Mouse (Mus musculus): ENCODE measurements around the gene Cd164l2. TPM values are rescaled to one million over a fixed set of nuclear protein-coding genes. Genes with fewer than 3 reads are reported as not detected.
A peak's percentile ranks its signal among the peaks of the same experiment; 100 is the strongest.

Gene Cd164l2
- total RNA-seq, 1 experiment: 2.2 TPM

- H3K4me3 ChIP-seq (ENCODE audit: insufficient read depth in 1 of 2, low read depth in 1 of 2, low read length in 2 of 2, poor library complexity in 1 of 2, severe bottlenecking in 1 of 2): no peak overlapping the region
- no peak for TF ChIP-seq HCFC1 (IDR thresholded peaks at IDR 0.05; ENCODE audit: borderline replicate concordance, insufficient read depth, low read length)
- no peak for TF ChIP-seq CHD2 (IDR thresholded peaks at IDR 0.05; ENCODE audit: low read depth, low read length)
- TF ChIP-seq ZC3H11A (IDR thresholded peaks at IDR 0.05; ENCODE audit: borderline replicate concordance, low read depth, low read length): no peak
- TF ChIP-seq MAFK (IDR thresholded peaks at IDR 0.05; ENCODE audit: insufficient read depth, low read depth, low read length): no peak
- TF ChIP-seq ZNF384 (IDR thresholded peaks at IDR 0.05; ENCODE audit: low read depth, low read length): no peak
- H3K36me3 ChIP-seq (ENCODE audit: control insufficient read depth, insufficient read depth, low read length, poor library complexity, severe bottlenecking): no peaks in the 10 kb centered on the region
- H3K4me1 ChIP-seq (ENCODE audit: control insufficient read depth in 2 of 2, insufficient read depth in 2 of 2, low read length in 2 of 2, poor library complexity in 1 of 2): peaks cover 3 to 24% of the 10 kb centered on the region in 2 experiments; a peak in 3 of 4 replicates
- no peak for DNase-seq (ENCODE audit: low read depth, low spot score)
- in situ Hi-C loops (cut with MboI; ENCODE audit: low sequenced_read_pairs in 2 of 2, unreplicated experiment in 2 of 2): no loop called here
- no peak overlapping the region; the same call in 1 of the 2 replicates for H3K27ac ChIP-seq (ENCODE audit: insufficient read depth, low read depth, low read length, poor library complexity, severe bottlenecking)
- no peaks in the 10 kb centered on the region for H3K9me3 ChIP-seq (ENCODE audit: control insufficient read depth, insufficient read depth, low read depth, low read length)
- no peak overlapping the region for H3K9ac ChIP-seq (ENCODE audit: insufficient read depth, low read depth, low read length, poor library complexity, severe bottlenecking)
Measured at GRCm38 (mm10) chr4:133223875-133224274, 11.9 kb downstream of the Cd164l2 start.

- DNase-seq (ENCODE audit: low read depth, low spot score): no peak
Measured at GRCm38 (mm10) chr4:133226073-133226472, 14.1 kb downstream of the Cd164l2 start.

GRCm38 (mm10) chr4:133227636-133228035, 15.7 kb downstream of the Cd164l2 start:
- Histone ChIP-seq H3K27ac (ENCODE audit: insufficient read depth, low read depth, low read length, poor library complexity, severe bottlenecking) (no peak overlapping the region), H3K36me3 (ENCODE audit: control insufficient read depth, insufficient read depth, low read length, poor library complexity, severe bottlenecking) (no peaks in the 10 kb centered on the region), H3K9ac (ENCODE audit: insufficient read depth, low read depth, low read length, poor library complexity, severe bottlenecking) (no peak overlapping the region), H3K9me3 (ENCODE audit: control insufficient read depth, insufficient read depth, low read depth, low read length) (no peaks in the 10 kb centered on the region), H3K4me3 (ENCODE audit: insufficient read depth in 1 of 2, low read depth in 1 of 2, low read length in 2 of 2, poor library complexity in 1 of 2, severe bottlenecking in 1 of 2) (no peak overlapping the region), H3K4me1 (ENCODE audit: control insufficient read depth in 2 of 2, insufficient read depth in 2 of 2, low read length in 2 of 2, poor library complexity in 1 of 2) (peaks cover 3 to 27% of the 10 kb centered on the region in 2 experiments; a peak in 3 of 4 replicates)
- DNase-seq (ENCODE audit: low read depth, low spot score): no peak
- TF ChIP-seq CHD2 (IDR thresholded peaks at IDR 0.05; ENCODE audit: low read depth, low read length): no peak
- TF ChIP-seq ZNF384 (IDR thresholded peaks at IDR 0.05; ENCODE audit: low read depth, low read length): peak; percentile 64
- TF ChIP-seq HCFC1 (IDR thresholded peaks at IDR 0.05; ENCODE audit: borderline replicate concordance, insufficient read depth, low read length): no peak
- in situ Hi-C loops (cut with MboI; ENCODE audit: low sequenced_read_pairs in 2 of 2, unreplicated experiment in 2 of 2): no loop called here

More at GRCm38 (mm10) chr4:133226073-133226472, 14.1 kb downstream of the Cd164l2 start:
- in situ Hi-C loops (cut with MboI; ENCODE audit: low sequenced_read_pairs in 2 of 2, unreplicated experiment in 2 of 2): no loop called here
- Histone ChIP-seq H3K36me3 (ENCODE audit: control insufficient read depth, insufficient read depth, low read length, poor library complexity, severe bottlenecking) (no peaks in the 10 kb centered on the region), H3K9ac (ENCODE audit: insufficient read depth, low read depth, low read length, poor library complexity, severe bottlenecking) (no peak overlapping the region), H3K27ac (ENCODE audit: insufficient read depth, low read depth, low read length, poor library complexity, severe bottlenecking) (no peak overlapping the region), H3K9me3 (ENCODE audit: control insufficient read depth, insufficient read depth, low read depth, low read length) (no peaks in the 10 kb centered on the region), H3K4me3 (ENCODE audit: insufficient read depth in 1 of 2, low read depth in 1 of 2, low read length in 2 of 2, poor library complexity in 1 of 2, severe bottlenecking in 1 of 2) (peak overlapping the region in 1 of 2 experiments; percentile 27; a peak in 1 of 4 replicates), H3K4me1 (ENCODE audit: control insufficient read depth in 2 of 2, insufficient read depth in 2 of 2, low read length in 2 of 2, poor library complexity in 1 of 2) (peaks cover 3 to 28% of the 10 kb centered on the region in 2 experiments; a peak in 3 of 4 replicates)
- TF ChIP-seq CHD2 (IDR thresholded peaks at IDR 0.05; ENCODE audit: low read depth, low read length) (no peak), ZC3H11A (IDR thresholded peaks at IDR 0.05; ENCODE audit: borderline replicate concordance, low read depth, low read length) (no peak), ZNF384 (IDR thresholded peaks at IDR 0.05; ENCODE audit: low read depth, low read length) (no peak), HCFC1 (IDR thresholded peaks at IDR 0.05; ENCODE audit: borderline replicate concordance, insufficient read depth, low read length) (no peak), MAFK (IDR thresholded peaks at IDR 0.05; ENCODE audit: insufficient read depth, low read depth, low read length) (no peak)

- Histone ChIP-seq H3K9me3 (ENCODE audit: control insufficient read depth, insufficient read depth, low read depth, low read length) (no peaks in the 10 kb centered on the region), H3K9ac (ENCODE audit: insufficient read depth, low read depth, low read length, poor library complexity, severe bottlenecking) (no peak overlapping the region), H3K36me3 (ENCODE audit: control insufficient read depth, insufficient read depth, low read length, poor library complexity, severe bottlenecking) (no peaks in the 10 kb centered on the region), H3K4me3 (ENCODE audit: insufficient read depth in 1 of 2, low read depth in 1 of 2, low read length in 2 of 2, poor library complexity in 1 of 2, severe bottlenecking in 1 of 2) (no peak overlapping the region), H3K27ac (ENCODE audit: insufficient read depth, low read depth, low read length, poor library complexity, severe bottlenecking) (no peak overlapping the region), H3K4me1 (ENCODE audit: control insufficient read depth in 2 of 2, insufficient read depth in 2 of 2, low read length in 2 of 2, poor library complexity in 1 of 2) (peaks cover 0 to 15% of the 10 kb centered on the region in 2 experiments; a peak in 3 of 4 replicates)
- no peak for DNase-seq (ENCODE audit: low read depth, low spot score)
- in situ Hi-C loops (cut with MboI; ENCODE audit: low sequenced_read_pairs in 2 of 2, unreplicated experiment in 2 of 2): no loop called here
- TF ChIP-seq MAFK (IDR thresholded peaks at IDR 0.05; ENCODE audit: insufficient read depth, low read depth, low read length): no peak
- no peak for TF ChIP-seq ZNF384 (IDR thresholded peaks at IDR 0.05; ENCODE audit: low read depth, low read length)
- TF ChIP-seq HCFC1 (IDR thresholded peaks at IDR 0.05; ENCODE audit: borderline replicate concordance, insufficient read depth, low read length): no peak
- TF ChIP-seq ZC3H11A (IDR thresholded peaks at IDR 0.05; ENCODE audit: borderline replicate concordance, low read depth, low read length): no peak
- TF ChIP-seq CHD2 (IDR thresholded peaks at IDR 0.05; ENCODE audit: low read depth, low read length): no peak
Measured at GRCm38 (mm10) chr4:133229582-133229981, 17.7 kb downstream of the Cd164l2 start.
